Mouse (Mus musculus) C2C12 (cell line): Measurements from ENCODE around the gene Rbm44. TPM values are rescaled to one million over a fixed set of nuclear protein-coding genes. Genes with fewer than 3 reads are reported as not detected.

Experiments used
- H3K27me3 ChIP-seq: one replicate; pipeline ENCODE4 v1.6.1; 2011; ENCODE audit not compliant: control insufficient read depth, insufficient read depth, insufficient read length
- H3K36me3 ChIP-seq: one replicate; pipeline ENCODE4 v1.6.1; 2011; ENCODE audit not compliant: control insufficient read depth, insufficient read depth
- H3K4me3 ChIP-seq: one replicate; pipeline ENCODE4 v1.5.1; 2011; ENCODE audit warnings: mild to moderate bottlenecking, control low read depth; ENCODE audit not compliant: poor library complexity, insufficient read depth, severe bottlenecking
- H3K79me2 ChIP-seq: one replicate; pipeline ENCODE4 v1.6.1; 2011; ENCODE audit not compliant: control insufficient read depth, insufficient read depth
- H3K79me3 ChIP-seq: one replicate; pipeline ENCODE4 v1.6.1; 2011; ENCODE audit warnings: low read depth, control low read depth
- H3ac ChIP-seq: one replicate; pipeline ENCODE3; 2011; ENCODE audit warnings: low read depth; ENCODE audit not compliant: control insufficient read depth, insufficient read length
- CEBPB ChIP-seq: IDR thresholded peaks from one replicate; pipeline ENCODE4 v1.6.1; 2011; ENCODE audit warnings: low read depth, mild to moderate bottlenecking, control low read depth, moderate library complexity
- CTCF ChIP-seq: IDR thresholded peaks from one replicate; pipeline ENCODE4 v1.5.1; 2011; ENCODE audit not compliant: control insufficient read depth, insufficient read depth, insufficient read length
- FOSL1 ChIP-seq: IDR thresholded peaks from one replicate; pipeline ENCODE4 v1.8.0; 2011; ENCODE audit warnings: mild to moderate bottlenecking, low read length; ENCODE audit not compliant: poor library complexity, insufficient read depth, severe bottlenecking
- MAX ChIP-seq: IDR thresholded peaks from one replicate; pipeline ENCODE4 v1.6.1; 2011; ENCODE audit warnings: mild to moderate bottlenecking, control low read depth
- MYOD1 ChIP-seq: IDR thresholded peaks from one replicate; pipeline ENCODE4 v1.6.1; 2011; ENCODE audit warnings: low read depth; ENCODE audit not compliant: control insufficient read depth, insufficient read length
- MYOG ChIP-seq: IDR thresholded peaks from one replicate; pipeline ENCODE4 v1.6.1; 2011; ENCODE audit not compliant: control insufficient read depth, insufficient read length; ENCODE audit errors: extremely low read depth
- USF1 ChIP-seq: IDR thresholded peaks from one replicate; pipeline ENCODE4 v1.6.1; 2011; ENCODE audit warnings: low read depth, mild to moderate bottlenecking, control low read depth, moderate library complexity
- polyA plus RNA-seq: library from polyadenylated mRNA; unstranded; fragments of >200 nt; fragmentation: generic; extraction: Trizol; gene quantifications from one replicate; pipeline ENCODE4 v1.2.1, GENCODE M21; 2012; ENCODE audit warnings: missing spikeins

Gene Rbm44
- polyA plus RNA-seq, 1 experiment: not detected

DNA sequence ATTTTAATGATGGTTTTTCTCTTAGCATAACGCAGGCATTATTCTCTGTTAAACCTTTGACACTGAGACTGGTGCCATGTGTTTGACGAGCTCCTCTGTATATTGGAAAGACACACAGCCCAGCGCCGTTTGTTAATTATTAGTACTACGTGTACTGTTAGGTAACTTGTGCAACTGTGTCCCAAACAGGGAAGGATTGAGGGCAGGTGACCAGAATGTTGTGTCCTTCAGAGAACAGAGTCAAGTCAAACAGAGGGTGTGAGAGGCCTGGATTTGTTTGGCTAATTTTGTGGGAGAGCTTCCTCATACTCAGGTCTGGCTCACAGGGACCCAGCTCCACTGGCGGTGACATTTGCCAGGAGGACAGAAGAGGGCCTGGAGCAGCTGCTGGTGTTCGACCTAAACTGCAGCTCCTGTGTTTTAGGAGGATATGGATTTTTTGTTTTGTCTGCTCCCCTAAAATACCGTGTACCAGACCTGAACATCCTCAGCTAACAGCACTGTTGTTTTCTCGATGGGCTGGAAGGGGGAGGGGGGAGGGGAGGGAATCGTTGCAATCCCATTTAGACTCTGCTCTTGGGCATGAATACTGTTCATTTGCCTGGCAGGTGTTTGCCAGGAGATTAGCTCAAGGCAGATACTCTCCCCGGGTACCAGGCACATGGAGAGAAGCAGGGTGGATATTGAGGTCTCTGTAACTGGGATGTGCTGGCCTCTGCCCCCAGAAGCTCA lies 43.0 kb upstream of the Rbm44 start:
- H3K4me3 ChIP-seq: no peak overlapping the region
- peaks cover 75% of the 10 kb centered on the region for H3K36me3 ChIP-seq
- H3ac ChIP-seq: no peak overlapping the region
- peaks cover 39% of the 10 kb centered on the region for H3K79me2 ChIP-seq
- no peaks in the 10 kb centered on the region for H3K27me3 ChIP-seq
- no peak for TF ChIP-seq USF1
- no peak for TF ChIP-seq MAX
- TF ChIP-seq CTCF: no peak
- no peak for TF ChIP-seq MYOD1
- no peak for TF ChIP-seq FOSL1
- no peak for TF ChIP-seq MYOG
- no peak for TF ChIP-seq CEBPB
- peaks cover 27% of the 10 kb centered on the region for H3K79me3 ChIP-seq

DNA sequence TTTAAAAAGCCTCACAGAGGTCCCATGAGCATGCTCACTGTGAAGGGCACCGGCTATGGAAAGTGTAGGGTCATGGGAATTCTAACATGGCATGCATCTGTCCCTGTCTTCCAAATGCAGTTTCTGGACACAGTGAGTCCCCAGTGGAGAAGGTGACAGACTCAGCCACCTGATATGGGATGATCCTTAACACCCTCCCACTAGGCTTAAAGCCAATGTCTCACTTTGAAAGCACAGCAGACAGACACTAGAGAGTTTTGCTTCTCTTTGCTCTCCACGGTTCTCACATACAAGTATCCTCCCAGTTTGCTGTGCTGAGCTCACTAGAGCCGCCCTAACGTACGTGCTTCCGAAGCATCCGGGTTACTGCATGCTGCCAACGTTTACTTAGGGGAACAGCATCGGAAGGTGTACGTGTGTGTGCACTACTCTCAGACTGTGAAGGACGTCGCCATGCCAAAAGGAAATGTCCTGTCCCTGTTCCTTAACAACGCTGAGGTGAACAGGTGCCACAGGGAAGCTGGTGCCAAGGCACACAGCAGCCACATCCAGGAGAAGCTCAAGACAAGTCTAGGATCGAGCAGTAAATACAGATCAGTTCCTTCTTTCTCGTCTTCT lies 41.4 kb upstream of the Rbm44 start:
- Histone ChIP-seq H3K79me3 (peaks cover 15% of the 10 kb centered on the region), H3K79me2 (peaks cover 23% of the 10 kb centered on the region), H3ac (no peak overlapping the region), H3K4me3 (no peak overlapping the region), H3K36me3 (peaks cover 80% of the 10 kb centered on the region), H3K27me3 (no peaks in the 10 kb centered on the region)
- TF ChIP-seq MYOG: no peak

DNA sequence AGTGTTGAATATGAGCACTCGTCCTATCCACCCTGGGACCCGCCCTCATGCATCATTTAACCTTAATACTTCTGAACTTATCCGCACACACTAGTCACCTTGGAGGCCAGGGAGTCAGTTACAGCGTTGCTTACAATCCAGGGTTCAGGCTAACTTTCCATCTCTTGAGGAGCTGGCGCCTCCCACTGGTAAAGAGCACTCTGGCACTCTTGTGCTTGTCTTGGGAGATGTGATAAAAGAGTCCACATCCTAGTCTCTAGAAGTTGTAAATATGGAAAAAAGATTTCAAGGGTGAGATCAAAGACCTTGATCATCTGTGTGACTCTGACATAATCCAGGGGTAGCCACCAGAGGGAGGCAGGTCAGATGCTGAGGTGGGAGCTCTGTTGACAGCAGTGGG lies 37.3 kb upstream of the Rbm44 start:
- peaks cover 80% of the 10 kb centered on the region for H3K36me3 ChIP-seq
- TF ChIP-seq CTCF (no peak), CEBPB (no peak), MAX (no peak), FOSL1 (no peak), USF1 (no peak), MYOD1 (no peak), MYOG (no peak)

DNA sequence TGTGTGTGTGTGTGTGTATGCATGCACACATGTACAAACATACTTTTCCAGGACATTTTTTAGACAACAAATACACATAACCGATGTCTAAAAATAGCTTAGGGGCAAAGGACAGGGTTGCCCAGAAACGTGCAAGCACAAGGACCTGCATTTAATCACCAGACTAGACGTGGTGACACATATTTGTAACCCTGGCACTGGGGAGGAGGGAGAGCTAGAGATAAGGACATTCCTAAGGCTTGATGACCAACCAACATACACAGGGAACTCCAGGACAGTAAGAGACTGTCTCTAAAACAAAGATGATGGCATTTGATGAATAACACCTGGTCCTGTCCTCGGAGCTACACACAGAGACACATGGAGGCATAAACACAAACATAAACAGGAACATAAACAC lies 35.6 kb upstream of the Rbm44 start:
- Histone ChIP-seq H3K79me3 (peaks cover 4% of the 10 kb centered on the region), H3K79me2 (no peaks in the 10 kb centered on the region), H3K27me3 (no peaks in the 10 kb centered on the region), H3K4me3 (no peak overlapping the region), H3ac (no peak overlapping the region), H3K36me3 (peaks cover 82% of the 10 kb centered on the region)
- no peak for TF ChIP-seq USF1
- no peak for TF ChIP-seq MYOD1
- no peak for TF ChIP-seq FOSL1
- no peak for TF ChIP-seq MAX
- no peak for TF ChIP-seq CTCF
- TF ChIP-seq CEBPB: no peak
- TF ChIP-seq MYOG: no peak

More for the DNA sequence above, 37.3 kb upstream of the Rbm44 start:
- Histone ChIP-seq H3ac (no peak overlapping the region), H3K79me3 (peaks cover 4% of the 10 kb centered on the region), H3K27me3 (no peaks in the 10 kb centered on the region), H3K4me3 (no peak overlapping the region), H3K79me2 (no peaks in the 10 kb centered on the region)

DNA sequence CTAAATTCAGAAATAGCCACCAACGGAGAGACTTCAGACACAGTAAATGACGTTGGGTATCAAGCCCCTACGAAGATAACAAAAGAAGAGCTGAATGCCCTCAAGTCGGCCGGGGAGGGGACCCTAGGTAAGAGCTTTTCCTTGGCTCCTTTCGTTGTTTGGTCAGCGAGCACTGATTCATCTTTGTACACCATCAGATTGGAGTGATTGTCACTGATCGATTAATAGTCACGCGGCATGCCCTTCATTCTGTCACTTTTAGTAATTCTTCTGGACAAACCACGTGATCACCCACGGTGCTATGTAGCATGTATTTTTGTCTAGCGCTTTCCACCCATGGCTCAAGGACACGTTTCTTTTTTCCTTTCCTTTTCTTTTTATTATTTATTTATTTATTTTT lies 32.7 kb upstream of the Rbm44 start:
- Histone ChIP-seq H3ac (no peak overlapping the region), H3K79me2 (no peaks in the 10 kb centered on the region), H3K79me3 (no peaks in the 10 kb centered on the region), H3K27me3 (no peaks in the 10 kb centered on the region), H3K4me3 (no peak overlapping the region), H3K36me3 (peaks cover 83% of the 10 kb centered on the region)
- no peak for TF ChIP-seq CTCF
- no peak for TF ChIP-seq USF1
- TF ChIP-seq MYOD1: no peak
- TF ChIP-seq MYOG: no peak
- no peak for TF ChIP-seq FOSL1
- TF ChIP-seq MAX: no peak
- TF ChIP-seq CEBPB: no peak

DNA sequence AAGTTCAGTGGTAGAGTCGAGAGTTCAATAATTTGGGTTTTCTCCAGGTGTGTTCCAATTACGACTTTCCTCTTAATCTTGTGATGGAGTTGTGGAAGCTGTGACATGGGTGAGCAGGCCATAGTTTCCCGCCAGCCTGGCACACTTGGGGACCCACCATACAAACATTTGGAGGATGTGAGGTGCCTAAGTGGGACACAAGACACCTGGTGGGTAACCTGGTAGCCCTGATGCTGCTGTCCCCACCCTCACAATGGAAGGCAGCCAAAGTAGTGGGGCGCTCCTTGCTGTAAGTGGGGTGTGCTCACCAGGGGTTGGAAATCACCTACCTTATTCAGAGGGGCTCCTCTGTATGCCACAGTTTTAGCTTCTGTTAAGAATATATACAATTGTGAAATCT lies 32.3 kb upstream of the Rbm44 start:
- TF ChIP-seq MYOD1 (no peak), USF1 (no peak), CEBPB (no peak), CTCF (no peak), MYOG (no peak), FOSL1 (no peak), MAX (no peak)

More for the DNA sequence above, 32.3 kb upstream of the Rbm44 start:
- Histone ChIP-seq H3K36me3 (peaks cover 83% of the 10 kb centered on the region), H3K27me3 (no peaks in the 10 kb centered on the region), H3K79me3 (no peaks in the 10 kb centered on the region), H3K79me2 (no peaks in the 10 kb centered on the region), H3K4me3 (no peak overlapping the region), H3ac (no peak overlapping the region)
